Mouse (Mus musculus) forebrain, postnatal 0 days (tissue): ENCODE measurements at regions not wholly inside any gene's neighbourhood (a gene's known extent, or its start where the extent isn't known, plus 50 kb on each side); places are given as distances from the start of the nearest gene placed in this dataset.
A peak's percentile ranks its signal among the peaks of the same experiment; 100 is the strongest.

Source experiments
- ATAC-seq: fragments of 200-750 bp; cut with Nextera tagmentation; 2 replicates; pipeline ENCODE4 v1.8.0; 2017; ENCODE audit warnings: mild to moderate bottlenecking, moderate library complexity
- DNase-seq: peaks from one replicate; pipeline ENCODE4 v3.0.0-alpha.2; 2015
- H3K27ac ChIP-seq: fragments of 300-500 bp; sonication (generic); 2 replicates; pipeline ENCODE4 v1.5.1; 2014; ENCODE audit warnings: low read depth, mild to moderate bottlenecking, antibody characterized with exemption, low read length, moderate library complexity, mixed read lengths
- H3K27me3 ChIP-seq: fragments of 300-500 bp; sonication (generic); 2 replicates; pipeline ENCODE4 v1.6.1; 2014; ENCODE audit warnings: mild to moderate bottlenecking, low read length, mixed read lengths; ENCODE audit not compliant: insufficient read depth
- H3K36me3 ChIP-seq: fragments of 300-500 bp; sonication (generic); 2 replicates; pipeline ENCODE4 v1.6.1; 2014; ENCODE audit warnings: mild to moderate bottlenecking, moderate library complexity; ENCODE audit not compliant: insufficient read depth
- H3K4me1 ChIP-seq: fragments of 300-500 bp; sonication (generic); 2 replicates; pipeline ENCODE4 v1.6.1; 2014; ENCODE audit warnings: antibody characterized with exemption; ENCODE audit not compliant: insufficient read depth
- H3K4me2 ChIP-seq: fragments of 300-500 bp; sonication (generic); 2 replicates; pipeline ENCODE4 v1.6.1; 2014; ENCODE audit warnings: low read depth, mild to moderate bottlenecking, moderate library complexity
- H3K4me3 ChIP-seq: fragments of 300-500 bp; sonication (generic); 2 replicates; pipeline ENCODE4 v1.5.1; 2014; ENCODE audit warnings: low read depth, low read length, mixed read lengths
- H3K9ac ChIP-seq: fragments of 300-500 bp; sonication (generic); 2 replicates; pipeline ENCODE4 v1.6.1; 2014; ENCODE audit warnings: mild to moderate bottlenecking
- H3K9me3 ChIP-seq: fragments of 300-500 bp; sonication (generic); 2 replicates; pipeline ENCODE4 v1.6.1; 2016; ENCODE audit warnings: low read length
- CTCF ChIP-seq: sonication (generic); IDR thresholded peaks from 2 replicates; pipeline ENCODE4 v1.5.1; 2016; ENCODE audit warnings: antibody characterized with exemption, control low read depth, low read depth
- WGBS: fragments of 180-500 bp; shearing (Covaris S2); extraction: QIAGEN DNeasy Blood & Tissue Kit; methylation state at CpG from one replicate; pipeline ENCODE4 v1.1.7; 2014; 5-methylcytosine and 5-hydroxymethylcytosine counted together

DNA sequence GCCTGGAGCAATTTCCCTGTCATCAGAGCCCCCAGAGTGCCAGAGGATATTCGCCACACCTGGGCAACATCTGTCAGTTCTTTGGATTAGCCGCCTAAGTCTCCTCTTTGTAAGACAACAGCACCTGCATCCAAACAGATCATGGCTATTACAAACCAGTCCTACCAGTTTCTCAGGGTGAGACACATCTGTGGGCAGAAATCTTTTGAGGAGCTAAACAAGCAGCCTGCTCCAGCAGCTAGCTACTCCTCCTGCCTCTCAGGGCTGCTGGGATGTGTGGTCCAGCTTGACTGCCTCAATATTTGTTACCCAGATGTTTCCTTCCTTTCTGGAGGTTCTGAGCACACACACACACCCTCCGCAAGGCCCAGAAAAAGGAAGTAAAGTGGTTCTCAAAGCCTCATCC is 96.6 kb upstream of the Zfand5 start:
- Histone ChIP-seq H3K4me2 (no peak overlapping the region), H3K9ac (no peak overlapping the region), H3K27ac (no peak overlapping the region), H3K36me3 (no peaks in the 10 kb centered on the region), H3K4me1 (no peaks in the 10 kb centered on the region), H3K4me3 (no peak overlapping the region), H3K9me3 (no peaks in the 10 kb centered on the region), H3K27me3 (no peaks in the 10 kb centered on the region)
- 77% methylated on average over 3 of the region's 3 CpGs for WGBS
- ATAC-seq (no peak), DNase-seq (no peak)
- no peak for TF ChIP-seq CTCF

DNA sequence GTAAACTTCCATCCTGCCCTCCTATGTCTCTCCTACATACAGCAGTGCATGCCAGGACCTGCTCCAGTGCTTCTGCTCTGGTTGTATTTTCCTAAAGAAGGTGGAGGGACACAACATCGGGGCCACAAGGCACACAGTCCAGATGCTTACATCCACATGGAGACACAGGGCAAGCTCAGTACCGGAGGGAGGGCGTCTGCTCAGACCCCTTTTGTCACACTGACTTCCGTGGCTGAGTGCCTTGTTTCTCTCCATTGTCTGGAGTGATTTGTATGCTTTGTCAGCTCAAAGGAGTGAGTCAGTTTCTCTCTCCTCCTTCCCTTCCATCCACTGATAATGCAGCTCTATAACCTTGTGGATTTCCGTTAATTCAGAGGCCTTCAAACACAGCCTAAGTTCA is 97.4 kb upstream of the Zfand5 start:
- TF ChIP-seq CTCF, result no peak
- Histone ChIP-seq H3K27ac (no peak overlapping the region), H3K4me1 (no peaks in the 10 kb centered on the region), H3K9ac (no peak overlapping the region), H3K36me3 (no peaks in the 10 kb centered on the region), H3K9me3 (no peaks in the 10 kb centered on the region), H3K4me3 (no peak overlapping the region), H3K27me3 (no peaks in the 10 kb centered on the region), H3K4me2 (no peak overlapping the region)
- no peak for ATAC-seq
- WGBS, result 56% methylated on average over 5 of the region's 5 CpGs
- DNase-seq, result no peak

DNA sequence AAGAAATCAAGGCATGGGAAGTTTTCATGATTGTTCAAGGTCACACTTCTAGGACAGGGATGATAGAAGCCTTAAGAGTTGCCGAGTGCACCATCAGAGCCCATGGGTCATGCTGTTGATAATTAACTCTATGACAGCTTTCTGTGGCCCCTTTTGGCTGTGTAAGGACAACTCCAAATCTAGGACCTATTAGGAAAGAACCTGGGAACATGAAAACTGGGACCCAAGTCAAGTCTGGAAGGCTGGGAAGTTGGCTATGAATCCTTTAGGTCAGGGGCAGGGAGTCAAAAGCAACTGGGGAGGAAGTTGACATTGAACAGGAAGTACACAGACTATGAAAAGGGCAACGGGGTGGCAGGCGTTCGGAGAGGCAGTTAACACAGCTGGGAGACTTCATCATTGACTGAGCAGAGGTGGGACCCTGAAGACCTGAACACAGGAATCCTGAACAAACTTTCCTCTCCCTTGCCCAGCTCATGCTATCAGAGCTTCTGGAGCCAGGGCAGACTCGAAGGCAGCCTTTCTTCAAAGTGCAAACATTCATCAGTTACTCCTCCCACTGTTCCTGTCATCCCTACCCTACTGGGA is 98.1 kb upstream of the Zfand5 start:
- Histone ChIP-seq H3K36me3 (no peaks in the 10 kb centered on the region), H3K4me1 (no peaks in the 10 kb centered on the region), H3K4me3 (no peak overlapping the region), H3K27me3 (no peaks in the 10 kb centered on the region), H3K27ac (no peak overlapping the region), H3K9ac (no peak overlapping the region), H3K9me3 (no peaks in the 10 kb centered on the region), H3K4me2 (no peak overlapping the region)
- ATAC-seq (no peak), DNase-seq (no peak)
- WGBS, result 81% methylated on average over 5 of the region's 5 CpGs
- TF ChIP-seq CTCF, result no peak

DNA sequence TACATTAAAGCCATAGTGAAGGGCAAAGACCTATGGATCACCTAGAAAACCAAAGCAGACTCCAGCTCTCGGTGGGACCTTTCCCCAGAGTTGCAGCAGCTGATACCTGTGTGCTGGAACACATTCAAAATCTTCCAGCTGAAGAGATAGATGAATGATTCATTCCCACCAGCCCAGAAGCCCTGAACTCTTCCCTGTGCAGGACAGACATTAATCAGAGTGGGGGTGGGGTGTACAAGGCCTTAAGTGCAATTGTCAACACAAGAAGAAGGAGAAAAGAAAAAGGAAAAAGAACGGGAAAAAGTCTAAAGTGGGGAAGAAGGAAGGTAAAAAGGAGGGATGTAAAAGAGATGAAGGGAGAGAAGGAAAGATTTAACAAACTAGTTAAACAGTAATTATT is 100.9 kb upstream of the Zfand5 start:
- no peak for ATAC-seq
- no peak overlapping the region for H3K4me3 ChIP-seq
- no peaks in the 10 kb centered on the region for H3K4me1 ChIP-seq
- no peak overlapping the region for H3K4me2 ChIP-seq
- WGBS, result 86% methylated on average over 2 of the region's 2 CpGs
- H3K9ac ChIP-seq, result no peak overlapping the region
- no peaks in the 10 kb centered on the region for H3K36me3 ChIP-seq
- no peak for DNase-seq
- no peak for TF ChIP-seq CTCF
- no peak overlapping the region for H3K27ac ChIP-seq
- H3K27me3 ChIP-seq, result no peaks in the 10 kb centered on the region
- H3K9me3 ChIP-seq, result no peaks in the 10 kb centered on the region

DNA sequence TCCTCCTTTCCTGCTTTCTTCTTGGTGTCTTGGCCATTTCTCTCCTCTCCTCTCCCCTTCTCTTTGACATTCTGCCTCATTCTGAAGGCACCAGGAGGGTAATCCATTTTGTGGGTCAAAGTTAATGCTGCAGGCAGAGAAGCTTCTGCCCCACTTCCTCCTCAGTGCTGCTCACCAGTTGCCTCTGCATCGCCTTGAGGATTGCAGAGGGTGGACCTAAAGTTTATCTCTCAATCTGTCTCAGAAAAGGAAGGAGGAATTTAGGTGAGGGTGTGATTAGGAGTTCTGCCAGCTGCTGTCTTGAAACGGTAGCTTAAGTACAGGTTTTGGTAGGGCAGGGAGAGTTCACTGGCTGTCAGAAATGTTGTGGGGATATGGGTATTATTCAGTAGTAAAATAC is 101.3 kb upstream of the Zfand5 start:
- DNase-seq (no peak), ATAC-seq (no peak)
- WGBS, result 71% methylated on average over 2 of the region's 2 CpGs

DNA sequence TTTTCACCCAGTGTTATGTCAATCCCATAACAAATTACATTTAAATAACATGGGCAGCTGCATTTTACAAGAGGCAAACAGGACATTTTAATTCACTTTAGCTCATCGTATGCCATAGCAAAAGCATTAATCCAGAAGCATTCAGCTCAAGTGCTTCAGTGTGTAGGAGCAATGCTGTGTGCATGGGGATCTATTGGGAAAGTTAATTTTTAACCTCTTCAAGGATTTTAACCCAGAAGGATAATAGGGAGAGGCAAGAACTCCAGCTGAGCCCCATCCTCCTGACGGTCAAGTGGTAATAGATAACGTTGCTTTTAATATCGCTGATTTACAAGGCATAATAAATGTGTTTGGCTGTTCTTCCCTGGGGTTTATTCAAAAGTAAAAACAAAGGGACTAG is 105.1 kb upstream of the Zfand5 start:
- no peak for TF ChIP-seq CTCF
- Histone ChIP-seq H3K9me3 (no peaks in the 10 kb centered on the region), H3K27me3 (no peaks in the 10 kb centered on the region), H3K4me3 (no peak overlapping the region), H3K36me3 (no peaks in the 10 kb centered on the region), H3K27ac (no peak overlapping the region), H3K4me2 (no peak overlapping the region), H3K9ac (no peak overlapping the region), H3K4me1 (peaks cover 8% of the 10 kb centered on the region; the same call in 1 of the 2 replicates)
- no peak for DNase-seq
- ATAC-seq, result no peak
- 13% methylated on average over 4 of the region's 4 CpGs for WGBS

More for the DNA sequence above, 101.3 kb upstream of the Zfand5 start:
- Histone ChIP-seq H3K27me3 (no peaks in the 10 kb centered on the region), H3K9ac (no peak overlapping the region), H3K36me3 (no peaks in the 10 kb centered on the region), H3K9me3 (no peaks in the 10 kb centered on the region), H3K4me1 (peaks cover 4% of the 10 kb centered on the region; the same call in 1 of the 2 replicates), H3K4me3 (no peak overlapping the region), H3K4me2 (no peak overlapping the region), H3K27ac (no peak overlapping the region)
- no peak for TF ChIP-seq CTCF

DNA sequence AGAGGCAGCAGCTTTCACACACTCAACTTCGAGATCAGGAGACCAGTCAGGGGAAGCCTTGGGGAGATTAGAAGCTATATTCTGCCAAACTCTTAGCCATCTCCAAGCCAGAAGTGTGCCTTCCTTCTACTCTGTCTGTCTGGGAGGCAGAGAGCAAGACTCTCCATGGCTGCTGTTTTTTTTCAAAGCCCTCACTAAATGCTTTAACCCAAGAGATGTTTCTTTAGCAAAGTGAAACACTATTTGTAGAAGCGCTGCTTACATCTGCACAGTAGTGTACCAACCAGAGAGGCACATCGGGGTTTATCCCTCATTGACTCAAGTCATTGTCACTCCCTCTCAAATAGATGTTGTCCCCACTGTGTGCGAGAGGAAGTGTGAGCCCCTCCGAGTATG is 105.6 kb upstream of the Zfand5 start:
- Histone ChIP-seq H3K9ac (no peak overlapping the region), H3K4me2 (0 out of 2 replicates have a peak overlapping the region, but pooled peaks have one; percentile 21), H3K4me1 (peaks cover 8% of the 10 kb centered on the region; the same call in 1 of the 2 replicates), H3K4me3 (no peak overlapping the region), H3K9me3 (no peaks in the 10 kb centered on the region), H3K27ac (no peak overlapping the region), H3K27me3 (no peaks in the 10 kb centered on the region), H3K36me3 (no peaks in the 10 kb centered on the region)
- TF ChIP-seq CTCF, result no peak
- WGBS, result 34% methylated on average over 5 of the region's 5 CpGs
- no peak for DNase-seq
- ATAC-seq, result no peak
